Mouse (Mus musculus) brain, embryonic 14.5 days (tissue): ENCODE results near the gene Wnk2.

Experiments
- CTCF ChIP-seq: fragments of 200-500 bp; IDR thresholded peaks from 2 replicates; pipeline ENCODE4 v1.5.1; 2012; ENCODE audit warnings: inconsistent platforms, mild to moderate bottlenecking, moderate library complexity, borderline replicate concordance; ENCODE audit not compliant: insufficient read depth, insufficient read length; ENCODE audit errors: extremely low read depth
- POLR2A ChIP-seq: fragments of 200-500 bp; IDR thresholded peaks from 2 replicates; pipeline ENCODE4 v1.6.1; 2012; ENCODE audit warnings: mild to moderate bottlenecking, inconsistent platforms, borderline replicate concordance; ENCODE audit not compliant: poor library complexity, insufficient read depth, insufficient read length, severe bottlenecking; ENCODE audit errors: extremely low read depth

- TF ChIP-seq CTCF, result no peak
- TF ChIP-seq POLR2A, result no peak
Observed at GRCm38 (mm10) chr13:48990138-48990537, 157.7 kb downstream of the Wnk2 start.
